15 mouse cellular contexts compared by ENCODE assay signal in genomic region chr14:81957234-81957633, GRCm38 (mm10).
"Had no signal": no experiment of that assay in that cellular context is flagged by ENCODE, and none has a peak within 500 bp of the region (broad histone marks: within the 10 kb centered on the region; RNA-seq: fewer than 3 reads in every experiment).

No protein-coding gene starts in this region.

- H3K4me1 ChIP-seq: limb, embryonic 12.5 days; liver, embryonic 13.5 days; midbrain, embryonic 12.5 days; neural tube, embryonic 13.5 days had no signal

- H3K4me3 ChIP-seq: limb, embryonic 12.5 days; liver, embryonic 13.5 days; midbrain, embryonic 12.5 days; neural tube, embryonic 13.5 days had no signal

- H3K27ac ChIP-seq: limb, embryonic 12.5 days; liver, embryonic 13.5 days; midbrain, embryonic 12.5 days; neural tube, embryonic 13.5 days had no signal

- ATAC-seq: intestine, postnatal 0 days; liver, postnatal 0 days; midbrain, embryonic 16.5 days had no signal

- H3K9me3 ChIP-seq: limb, embryonic 12.5 days; midbrain, embryonic 12.5 days; neural tube, embryonic 13.5 days had no signal

- H3K4me2 ChIP-seq: limb, embryonic 12.5 days; liver, embryonic 13.5 days; midbrain, embryonic 12.5 days; neural tube, embryonic 13.5 days had no signal

- H3K9ac ChIP-seq: limb, embryonic 12.5 days; liver, embryonic 13.5 days; liver, postnatal 0 days; midbrain, embryonic 12.5 days; neural tube, embryonic 13.5 days had no signal

- DNase-seq: kidney, adult 8-10 months; kidney, postnatal 25 days; liver; liver, embryonic 13.5 days; liver, postnatal 0 days; retina, postnatal 1 day; right cerebral cortex, postnatal 4 days; spleen, adult 18-20 months; thymus, adult 2 months; thymus, postnatal 36 days had no signal

- H3K27me3 ChIP-seq: limb, embryonic 12.5 days; liver, embryonic 13.5 days; midbrain, embryonic 12.5 days; neural tube, embryonic 13.5 days had no signal

- H3K36me3 ChIP-seq: limb, embryonic 12.5 days; liver, embryonic 13.5 days; midbrain, embryonic 12.5 days; neural tube, embryonic 13.5 days had no signal
